In genomic region chr10:39260061-39260460, GRCm38 (mm10) we compare ENCODE assay signal across 19 mouse cellular contexts.
DNase-seq lines count a peak whose midpoint lies in the region; ATAC-seq lines count a peak whose summit lies in the region.
"Had no signal": no experiment of that assay in that cellular context is flagged by ENCODE, and none has a peak within 500 bp of the region (broad histone marks: within the 10 kb centered on the region; RNA-seq: fewer than 3 reads in every experiment).

No protein-coding gene starts in this region.

- DNase-seq in heart, embryonic 10.5 days (ENCODE audit: low spot score): peak; percentile 48
- no peak for DNase-seq in heart, postnatal 4 days
- DNase-seq in midbrain, embryonic 11.5 days (ENCODE audit: low spot score, missing footprints): peak; percentile 78
- no peak for DNase-seq in midbrain, embryonic 14.5 days
- no peak for DNase-seq in testis, postnatal 14 days (ENCODE audit: low spot score)
- DNase-seq: adrenal gland, adult 2 months; adrenal gland, postnatal 10 days; adrenal gland, postnatal 25 days; cerebellum, adult 11 months; cerebellum, adult 18-20 months; cerebellum, adult 8-10 months; cerebellum, adult 9-11 months; cerebellum, postnatal 14 days; cerebellum, postnatal 36 days; embryo, embryonic 11 days had no signal

- H3K9me3 ChIP-seq in heart, embryonic 10.5 days: no peaks in the 10 kb centered on the region
- H3K9me3 ChIP-seq in midbrain, embryonic 11.5 days (ENCODE audit: control insufficient read depth, low read length): no peaks in the 10 kb centered on the region
- H3K9me3 ChIP-seq in midbrain, embryonic 14.5 days (ENCODE audit: control insufficient read depth, low read length): no peaks in the 10 kb centered on the region
- H3K9me3 ChIP-seq: embryonic facial prominence, embryonic 12.5 days; forebrain, embryonic 13.5 days; forebrain, embryonic 15.5 days had no signal

- H3K27ac ChIP-seq in heart, embryonic 10.5 days: no peak overlapping the region
- no peak overlapping the region for H3K27ac ChIP-seq in midbrain, embryonic 11.5 days (ENCODE audit: low read depth, low read length)
- H3K27ac ChIP-seq in midbrain, embryonic 14.5 days (replicated peaks; ENCODE audit: low read depth, low read length): no peak overlapping the region
- H3K27ac ChIP-seq in macrophage: peak overlapping the region; percentile 73; the same call in 1 of the 2 replicates
- H3K27ac ChIP-seq: embryonic facial prominence, embryonic 12.5 days; forebrain, embryonic 13.5 days had no signal

- no peak overlapping the region for H3K4me3 ChIP-seq in heart, embryonic 10.5 days
- H3K4me3 ChIP-seq in midbrain, embryonic 11.5 days (ENCODE audit: low read depth, low read length): no peak overlapping the region
- H3K4me3 ChIP-seq in midbrain, embryonic 14.5 days (replicated peaks; ENCODE audit: low read depth, low read length): no peak overlapping the region
- H3K4me3 ChIP-seq in macrophage (ENCODE audit: inconsistent target): no peak overlapping the region
- H3K4me3 ChIP-seq: embryonic facial prominence, embryonic 12.5 days; forebrain, embryonic 13.5 days; forebrain, embryonic 15.5 days had no signal

- WGBS in heart, embryonic 10.5 days: 81% methylated on average over 6 of the region's 6 CpGs
- WGBS in midbrain, embryonic 11.5 days: 83% methylated on average over 6 of the region's 6 CpGs
- WGBS in midbrain, embryonic 14.5 days: 83% methylated on average over 6 of the region's 6 CpGs
- 97% methylated on average over 6 of the region's 6 CpGs for WGBS in macrophage (ENCODE audit: missing documents)

- H3K4me2 ChIP-seq in midbrain, embryonic 11.5 days: no peak overlapping the region
- no peak overlapping the region for H3K4me2 ChIP-seq in midbrain, embryonic 14.5 days (ENCODE audit: low read length)
- H3K4me2 ChIP-seq: embryonic facial prominence, embryonic 12.5 days; forebrain, embryonic 13.5 days; forebrain, embryonic 15.5 days had no signal

- H3K4me1 ChIP-seq in heart, embryonic 10.5 days: peaks cover 20% of the 10 kb centered on the region
- peaks cover 2% of the 10 kb centered on the region; the same call in 1 of the 2 replicates for H3K4me1 ChIP-seq in midbrain, embryonic 11.5 days (ENCODE audit: control insufficient read depth, insufficient read depth, low read length)
- peaks cover 13% of the 10 kb centered on the region for H3K4me1 ChIP-seq in midbrain, embryonic 14.5 days (ENCODE audit: control insufficient read depth, insufficient read depth, low read length)

- ATAC-seq in midbrain, embryonic 11.5 days (ENCODE audit: low FRiP score): no peak
- ATAC-seq in midbrain, embryonic 14.5 days (ENCODE audit: low FRiP score, low TSS enrichment): no peak
- ATAC-seq: forebrain, embryonic 13.5 days; forebrain, embryonic 15.5 days had no signal

- no peaks in the 10 kb centered on the region for H3K79me2 ChIP-seq in macrophage (ENCODE audit: inconsistent target)

- H3K36me3 ChIP-seq in heart, embryonic 10.5 days: no peaks in the 10 kb centered on the region
- no peaks in the 10 kb centered on the region for H3K36me3 ChIP-seq in midbrain, embryonic 11.5 days (ENCODE audit: control insufficient read depth, insufficient read depth, low read length)
- no peaks in the 10 kb centered on the region for H3K36me3 ChIP-seq in midbrain, embryonic 14.5 days (ENCODE audit: control insufficient read depth, insufficient read depth, low read length)
- H3K36me3 ChIP-seq in macrophage (ENCODE audit: inconsistent target): no peaks in the 10 kb centered on the region
- H3K36me3 ChIP-seq: embryonic facial prominence, embryonic 12.5 days; forebrain, embryonic 15.5 days had no signal

- H3K9ac ChIP-seq in midbrain, embryonic 11.5 days (ENCODE audit: low read length): no peak overlapping the region
- H3K9ac ChIP-seq in midbrain, embryonic 14.5 days (replicated peaks; ENCODE audit: low read length): no peak overlapping the region
- H3K9ac ChIP-seq: embryonic facial prominence, embryonic 12.5 days; forebrain, embryonic 13.5 days; forebrain, embryonic 15.5 days had no signal

- H3K27me3 ChIP-seq in heart, embryonic 10.5 days (ENCODE audit: insufficient read depth, poor library complexity, severe bottlenecking): no peaks in the 10 kb centered on the region
- H3K27me3 ChIP-seq in midbrain, embryonic 11.5 days (ENCODE audit: control insufficient read depth, insufficient read depth, low read length): no peaks in the 10 kb centered on the region
- no peaks in the 10 kb centered on the region for H3K27me3 ChIP-seq in midbrain, embryonic 14.5 days (ENCODE audit: control insufficient read depth, insufficient read depth, low read length)
- H3K27me3 ChIP-seq: embryonic facial prominence, embryonic 12.5 days; forebrain, embryonic 13.5 days; forebrain, embryonic 15.5 days had no signal

Comparison
In these comparisons a context has a peak if more than half of its experiments do, and no peak if none do; other contexts are left out.
1. DNase-seq: peak in heart, embryonic 10.5 days (single experiment) and midbrain, embryonic 11.5 days (single experiment); none in heart, postnatal 4 days (single experiment), midbrain, embryonic 14.5 days (single experiment) and testis, postnatal 14 days (single experiment).